Mouse (Mus musculus) inflammation-experienced regulatory T-cells, adult 6 months (primary cell): ENCODE data around the gene Tpm4. TPM values are rescaled to one million over a fixed set of nuclear protein-coding genes. Genes with fewer than 3 reads are reported as not detected.

Experiments
- ATAC-seq: one replicate; pipeline ENCODE4 v1.8.0; 2017
- polyA plus RNA-seq, 3 experiments: library from polyadenylated mRNA; unstranded; fragments of 100-300 nt; shearing (Covaris generic); gene quantifications; one replicate each; pipeline ENCODE4 v1.2.1; 2017

Tpm4 gene
- polyA plus RNA-seq, 3 experiments from 2014 or later: 170 to 464 (median 172) TPM

DNA sequence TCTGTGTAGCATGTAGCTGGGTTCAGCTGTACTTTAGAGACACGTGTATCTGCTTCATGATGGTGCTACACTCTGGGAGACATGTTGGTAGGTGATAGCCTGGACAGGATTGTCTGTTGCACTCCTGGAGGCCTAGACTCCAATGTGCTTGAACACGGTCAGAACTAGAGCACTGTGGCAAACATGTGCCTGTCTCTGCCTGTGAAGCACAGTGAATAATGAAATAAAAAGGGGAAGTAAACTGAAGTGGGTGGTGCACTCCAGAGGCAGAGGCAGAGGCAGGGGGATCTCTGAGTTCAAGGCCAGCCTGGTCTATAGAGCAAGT is 55.4 kb downstream of the Tpm4 start:
- no peak for ATAC-seq

DNA sequence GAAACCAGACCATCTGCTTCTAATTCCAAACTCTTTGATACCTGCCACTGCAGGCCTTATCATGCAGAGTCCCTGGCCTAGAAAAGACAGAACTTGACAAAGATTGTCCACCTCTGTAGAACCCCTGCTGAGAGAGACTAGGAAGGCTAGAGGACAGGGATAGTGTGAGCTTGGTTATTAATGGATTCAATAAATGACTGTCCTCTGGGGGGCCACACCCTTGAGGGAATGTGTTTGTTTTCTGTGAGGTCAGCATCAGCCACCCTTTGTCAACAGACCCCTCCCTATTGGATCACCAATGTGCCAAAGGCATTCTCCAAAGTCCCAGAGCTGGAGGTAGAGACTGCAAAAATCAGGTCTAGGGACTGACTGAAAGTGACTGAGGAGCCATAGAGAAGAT is 57.3 kb downstream of the Tpm4 start:
- ATAC-seq: no peak

DNA sequence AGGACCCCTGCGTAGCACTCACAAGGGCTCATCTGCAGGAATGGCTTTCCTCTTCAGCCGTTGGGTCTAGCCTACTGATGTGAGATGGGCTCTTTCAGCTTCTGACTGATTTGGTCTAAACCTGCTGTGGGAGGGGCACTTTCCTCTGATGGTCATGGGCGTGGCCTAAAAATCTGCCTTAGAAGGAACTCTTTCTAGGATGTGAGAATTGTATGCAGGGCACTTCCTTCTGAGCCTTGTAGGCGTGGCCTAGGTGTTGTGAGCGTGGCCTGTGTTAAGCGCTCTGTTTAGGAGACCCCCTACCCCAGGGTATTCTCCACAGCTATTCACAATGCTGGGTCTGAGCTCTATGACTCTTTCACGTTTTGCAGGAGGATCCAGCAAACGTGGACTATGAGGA is 63.2 kb downstream of the Tpm4 start:
- ATAC-seq: no peak

Other genes starting within 250 kb of the Tpm4 start
- 10 to 100 TPM in 1 of 3 experiments, 1 to 10 TPM in 2; 5.3 to 10.2 (median 6.1) TPM for gene Zfp882, start 226.4 kb upstream of the Tpm4 start, polyA plus RNA-seq
- gene Zfp617, start 226.3 kb upstream of the Tpm4 start, polyA plus RNA-seq: 10 to 100 TPM; 22.2 to 23.1 (median 22.8) TPM
- 10 to 100 TPM; 24.4 to 30.1 (median 26.0) TPM for gene Zfp961, start 183.9 kb upstream of the Tpm4 start, polyA plus RNA-seq
- gene Cyp4f18, start 125.3 kb upstream of the Tpm4 start, polyA plus RNA-seq: 1 to 10 TPM; 1.2 to 2.4 (median 2.2) TPM
- gene Olfr372, start 93.8 kb upstream of the Tpm4 start, polyA plus RNA-seq: not detected
- under 1 TPM; 0.15 to 0.51 (median 0.46) TPM for gene Olfr373, start 51.8 kb upstream of the Tpm4 start, polyA plus RNA-seq
- under 1 TPM; 0.08 to 0.72 (median 0.28) TPM for gene Olfr374, start 27.9 kb upstream of the Tpm4 start, polyA plus RNA-seq
- gene Rab8a, start 26.2 kb downstream of the Tpm4 start, polyA plus RNA-seq: 100 to 1,000 TPM; 134 to 245 (median 197) TPM
- 10 to 100 TPM; 23.8 to 30.8 (median 24.6) TPM for gene Hsh2d, start 54.7 kb downstream of the Tpm4 start, polyA plus RNA-seq
- 1 to 10 TPM in 1 of 3 experiments, not detected in 2; 2.8 TPM for gene Cib3, start 77.9 kb downstream of the Tpm4 start, polyA plus RNA-seq
- not detected for gene Gm11034, start 78.7 kb downstream of the Tpm4 start, polyA plus RNA-seq
- gene Fam32a, start 84.8 kb downstream of the Tpm4 start, polyA plus RNA-seq: 100 to 1,000 TPM in 2 of 3 experiments, 10 to 100 TPM in 1; 94.4 to 119 (median 103) TPM
- 100 to 1,000 TPM; 113 to 130 (median 120) TPM for gene Ap1m1, start 105.0 kb downstream of the Tpm4 start, polyA plus RNA-seq
- gene Gm10282, start 170.3 kb downstream of the Tpm4 start, polyA plus RNA-seq: 100 to 1,000 TPM in 1 of 3 experiments, 10 to 100 TPM in 2; 20.4 to 115 (median 45.5) TPM
- gene Klf2, start 184.1 kb downstream of the Tpm4 start, polyA plus RNA-seq: 10 to 100 TPM; 21.0 to 28.1 (median 24.3) TPM